Mouse (Mus musculus): ENCODE data around the gene Dll4. TPM values are rescaled to one million over a fixed set of nuclear protein-coding genes. Genes with fewer than 3 reads are reported as not detected.

Gene Dll4
- polyA plus RNA-seq, 1 experiment from 2014 or later = 6.5 TPM

- Histone ChIP-seq H3K9ac (no peak overlapping the region), H3K4me3 (no peak overlapping the region), H3K27me3 (replicated peaks) (no peaks in the 10 kb centered on the region), H3K27ac (ENCODE audit: poor library complexity, severe bottlenecking) (no peak overlapping the region), H3K4me1 (replicated peaks) (peaks cover 9% of the 10 kb centered on the region), H3K9me3 (replicated peaks) (no peaks in the 10 kb centered on the region), H3K36me3 (peaks cover 84% of the 10 kb centered on the region), H3K4me2 (no peak overlapping the region)
- ATAC-seq (ENCODE audit: insufficient number of reproducible peaks, low FRiP score) = no peak
- 92% methylated on average over 18 of the region's 18 CpGs for WGBS
These were observed 31.2 kb upstream of the Dll4 start for GRCm38 (mm10) chr2:119294411-119294810.

GRCm38 (mm10) chr2:119296756-119297155, 28.8 kb upstream of the Dll4 start:
- 91% methylated on average over 12 of the region's 12 CpGs for WGBS
- Histone ChIP-seq H3K9me3 (replicated peaks) (no peaks in the 10 kb centered on the region), H3K4me2 (no peak overlapping the region), H3K4me1 (replicated peaks) (peaks cover 23% of the 10 kb centered on the region), H3K36me3 (peaks cover 67% of the 10 kb centered on the region), H3K27me3 (replicated peaks) (no peaks in the 10 kb centered on the region), H3K9ac (no peak overlapping the region), H3K4me3 (no peak overlapping the region), H3K27ac (ENCODE audit: poor library complexity, severe bottlenecking) (no peak overlapping the region)
- no peak for ATAC-seq (ENCODE audit: insufficient number of reproducible peaks, low FRiP score)

- Histone ChIP-seq H3K4me3 (no peak overlapping the region), H3K27ac (ENCODE audit: poor library complexity, severe bottlenecking) (no peak overlapping the region), H3K36me3 (peaks cover 60% of the 10 kb centered on the region), H3K9ac (no peak overlapping the region), H3K9me3 (replicated peaks) (no peaks in the 10 kb centered on the region), H3K27me3 (replicated peaks) (no peaks in the 10 kb centered on the region), H3K4me1 (replicated peaks) (peaks cover 23% of the 10 kb centered on the region), H3K4me2 (no peak overlapping the region)
- WGBS = 92% methylated on average over 19 of the region's 19 CpGs
- no peak for ATAC-seq (ENCODE audit: insufficient number of reproducible peaks, low FRiP score)
These were observed 28.1 kb upstream of the Dll4 start for GRCm38 (mm10) chr2:119297506-119297905.

GRCm38 (mm10) chr2:119298330-119298729, 27.3 kb upstream of the Dll4 start:
- H3K9me3 ChIP-seq (replicated peaks) = no peaks in the 10 kb centered on the region
- no peak overlapping the region for H3K4me2 ChIP-seq
- H3K4me1 ChIP-seq (replicated peaks) = peaks cover 27% of the 10 kb centered on the region
- H3K4me3 ChIP-seq = no peak overlapping the region
- 0 out of 2 replicates have a peak overlapping the region, but pooled peaks have one; percentile 22 for H3K27ac ChIP-seq (ENCODE audit: poor library complexity, severe bottlenecking)
- H3K36me3 ChIP-seq = peaks cover 52% of the 10 kb centered on the region
- ATAC-seq (ENCODE audit: insufficient number of reproducible peaks, low FRiP score) = no peak
- H3K27me3 ChIP-seq (replicated peaks) = no peaks in the 10 kb centered on the region
- H3K9ac ChIP-seq = no peak overlapping the region
- 38% methylated on average over 5 of the region's 5 CpGs for whole genome bisulfite sequencing

GRCm38 (mm10) chr2:119298839-119299238, 26.7 kb upstream of the Dll4 start:
- H3K27me3 ChIP-seq (replicated peaks) = no peaks in the 10 kb centered on the region
- no peak overlapping the region for H3K4me2 ChIP-seq
- H3K4me3 ChIP-seq = no peak overlapping the region
- peaks cover 27% of the 10 kb centered on the region for H3K4me1 ChIP-seq (replicated peaks)
- no peaks in the 10 kb centered on the region for H3K9me3 ChIP-seq (replicated peaks)
- H3K36me3 ChIP-seq = peaks cover 47% of the 10 kb centered on the region
- peak overlapping the region; percentile 22; the same call in 1 of the 2 replicates for H3K27ac ChIP-seq (ENCODE audit: poor library complexity, severe bottlenecking)
- ATAC-seq (ENCODE audit: insufficient number of reproducible peaks, low FRiP score) = no peak
- 77% methylated on average over 2 of the region's 2 CpGs for WGBS
- no peak overlapping the region for H3K9ac ChIP-seq

GRCm38 (mm10) chr2:119299981-119300818, 25.4 kb upstream of the Dll4 start:
- WGBS = 2% methylated on average over 15 of the region's 15 CpGs
- peak overlapping the region; percentile 16 for H3K4me3 ChIP-seq
- H3K27ac ChIP-seq (ENCODE audit: poor library complexity, severe bottlenecking) = peak overlapping the region; percentile 85
- no peaks in the 10 kb centered on the region for H3K9me3 ChIP-seq (replicated peaks)
- peak overlapping the region; percentile 65 for H3K4me2 ChIP-seq
- peaks cover 38% of the 10 kb centered on the region for H3K4me1 ChIP-seq (replicated peaks)
- peaks cover 34% of the 10 kb centered on the region for H3K36me3 ChIP-seq
- no peaks in the 10 kb centered on the region for H3K27me3 ChIP-seq (replicated peaks)
- H3K9ac ChIP-seq = peak overlapping the region; percentile 49
- peak; percentile 88 for ATAC-seq (ENCODE audit: insufficient number of reproducible peaks, low FRiP score)

GRCm38 (mm10) chr2:119300819-119301493, 24.6 kb upstream of the Dll4 start:
- H3K9me3 ChIP-seq (replicated peaks) = no peaks in the 10 kb centered on the region
- peaks cover 40% of the 10 kb centered on the region for H3K4me1 ChIP-seq (replicated peaks)
- peak overlapping the region; percentile 85 for H3K27ac ChIP-seq (ENCODE audit: poor library complexity, severe bottlenecking)
- 44% methylated on average over 7 of the region's 7 CpGs for WGBS
- ATAC-seq (ENCODE audit: insufficient number of reproducible peaks, low FRiP score) = peak; percentile 54
- H3K36me3 ChIP-seq = peaks cover 29% of the 10 kb centered on the region
- no peaks in the 10 kb centered on the region for H3K27me3 ChIP-seq (replicated peaks)
- peak overlapping the region; percentile 65 for H3K4me2 ChIP-seq
- peak overlapping the region; percentile 49 for H3K9ac ChIP-seq
- peak overlapping the region; percentile 16; the same call in 1 of the 2 replicates for H3K4me3 ChIP-seq

- H3K4me3 ChIP-seq = no peak overlapping the region
- H3K27me3 ChIP-seq (replicated peaks) = no peaks in the 10 kb centered on the region
- H3K4me2 ChIP-seq = no peak overlapping the region
- H3K9ac ChIP-seq = no peak overlapping the region
- 68% methylated on average over 6 of the region's 6 CpGs for WGBS
- no peak for ATAC-seq (ENCODE audit: insufficient number of reproducible peaks, low FRiP score)
- H3K27ac ChIP-seq (ENCODE audit: poor library complexity, severe bottlenecking) = no peak overlapping the region
- peaks cover 11% of the 10 kb centered on the region for H3K36me3 ChIP-seq
- peaks cover 40% of the 10 kb centered on the region for H3K4me1 ChIP-seq (replicated peaks)
- no peaks in the 10 kb centered on the region for H3K9me3 ChIP-seq (replicated peaks)
These were observed 22.7 kb upstream of the Dll4 start for GRCm38 (mm10) chr2:119302876-119303275.

GRCm38 (mm10) chr2:119304391-119304790, 21.2 kb upstream of the Dll4 start:
- H3K9ac ChIP-seq = no peak overlapping the region
- WGBS = 37% methylated on average over 3 of the region's 3 CpGs
- H3K27ac ChIP-seq (ENCODE audit: poor library complexity, severe bottlenecking) = peak overlapping the region; percentile 41; the same call in 1 of the 2 replicates

GRCm38 (mm10) chr2:119304798-119305208, 20.8 kb upstream of the Dll4 start:
- Histone ChIP-seq H3K27ac (ENCODE audit: poor library complexity, severe bottlenecking) (peak overlapping the region; percentile 41; the same call in 1 of the 2 replicates), H3K4me3 (no peak overlapping the region), H3K27me3 (replicated peaks) (no peaks in the 10 kb centered on the region), H3K4me2 (no peak overlapping the region), H3K4me1 (replicated peaks) (peaks cover 33% of the 10 kb centered on the region), H3K36me3 (no peaks in the 10 kb centered on the region), H3K9me3 (replicated peaks) (no peaks in the 10 kb centered on the region), H3K9ac (no peak overlapping the region)
- ATAC-seq (ENCODE audit: insufficient number of reproducible peaks, low FRiP score) = peak; percentile 50; the same call in 1 of the 2 replicates
- 24% methylated on average over 3 of the region's 3 CpGs for WGBS

More at GRCm38 (mm10) chr2:119304391-119304790, 21.2 kb upstream of the Dll4 start:
- ATAC-seq (ENCODE audit: insufficient number of reproducible peaks, low FRiP score) = no peak
- no peak overlapping the region for H3K4me2 ChIP-seq
- no peaks in the 10 kb centered on the region for H3K36me3 ChIP-seq
- H3K4me3 ChIP-seq = no peak overlapping the region
- H3K4me1 ChIP-seq (replicated peaks) = peaks cover 35% of the 10 kb centered on the region
- H3K27me3 ChIP-seq (replicated peaks) = no peaks in the 10 kb centered on the region
- no peaks in the 10 kb centered on the region for H3K9me3 ChIP-seq (replicated peaks)

GRCm38 (mm10) chr2:119311544-119311943, 14.0 kb upstream of the Dll4 start:
- no peak overlapping the region for H3K4me2 ChIP-seq
- peak overlapping the region; percentile 48 for H3K27ac ChIP-seq (ENCODE audit: poor library complexity, severe bottlenecking)
- peak; percentile 51 for ATAC-seq (ENCODE audit: insufficient number of reproducible peaks, low FRiP score)
- WGBS = 38% methylated on average over 12 of the region's 12 CpGs
- H3K4me3 ChIP-seq = no peak overlapping the region
- peaks cover 19% of the 10 kb centered on the region for H3K4me1 ChIP-seq (replicated peaks)
- no peaks in the 10 kb centered on the region for H3K36me3 ChIP-seq
- H3K9ac ChIP-seq = no peak overlapping the region
- 0 out of 2 replicates have a peak, but pooled peaks cover 3% of the 10 kb centered on the region for H3K9me3 ChIP-seq (replicated peaks)
- H3K27me3 ChIP-seq (replicated peaks) = no peaks in the 10 kb centered on the region; the same call in none of the 2 replicates

Measured in heart, embryonic 12.5 days (tissue).